Mouse (Mus musculus) heart, embryonic 10.5 days (tissue): Measurements from ENCODE around the gene Rnf43. TPM values are rescaled to one million over a fixed set of nuclear protein-coding genes. Genes with fewer than 3 reads are reported as not detected.

Experiments used
- DNase-seq: peaks from one replicate; pipeline ENCODE4 v3.0.0-alpha.2; 2017; ENCODE audit warnings: low spot score
- H3K27ac ChIP-seq: fragments of 300-500 bp; sonication (generic); 2 replicates; pipeline ENCODE4 v1.5.1; 2016; ENCODE audit warnings: mild to moderate bottlenecking
- H3K27me3 ChIP-seq: fragments of 300-500 bp; sonication (generic); 2 replicates; pipeline ENCODE4 v1.6.1; 2016; ENCODE audit warnings: mild to moderate bottlenecking; ENCODE audit not compliant: poor library complexity, insufficient read depth, severe bottlenecking
- H3K36me3 ChIP-seq: fragments of 300-500 bp; sonication (generic); 2 replicates; pipeline ENCODE4 v1.6.1; 2016; ENCODE audit warnings: mild to moderate bottlenecking, moderate library complexity
- H3K4me1 ChIP-seq: fragments of 300-500 bp; sonication (generic); 2 replicates; pipeline ENCODE4 v1.6.1; 2016; ENCODE audit warnings: mild to moderate bottlenecking
- H3K4me3 ChIP-seq: fragments of 300-500 bp; sonication (generic); 2 replicates; pipeline ENCODE4 v1.5.1; 2016; ENCODE audit warnings: mild to moderate bottlenecking, moderate library complexity
- H3K9me3 ChIP-seq: fragments of 300-500 bp; sonication (generic); 2 replicates; pipeline ENCODE4 v1.6.1; 2016; ENCODE audit warnings: mild to moderate bottlenecking, moderate library complexity
- WGBS: fragments of 180-500 bp; shearing (Covaris S2); methylation state at CpG from one replicate; pipeline ENCODE4 v1.1.7; 2016; 5-methylcytosine and 5-hydroxymethylcytosine counted together
- polyA plus RNA-seq: library from polyadenylated mRNA; unstranded; fragments of >200 nt; fragmentation: Nextera tagmentation; extraction: Ambion mirVana; gene quantifications from 2 replicates; pipeline ENCODE4 v1.2.1, GENCODE M21; 2016

Rnf43 gene
- polyA plus RNA-seq, 1 experiment from 2014 or later, result 2.3 TPM

DNA sequence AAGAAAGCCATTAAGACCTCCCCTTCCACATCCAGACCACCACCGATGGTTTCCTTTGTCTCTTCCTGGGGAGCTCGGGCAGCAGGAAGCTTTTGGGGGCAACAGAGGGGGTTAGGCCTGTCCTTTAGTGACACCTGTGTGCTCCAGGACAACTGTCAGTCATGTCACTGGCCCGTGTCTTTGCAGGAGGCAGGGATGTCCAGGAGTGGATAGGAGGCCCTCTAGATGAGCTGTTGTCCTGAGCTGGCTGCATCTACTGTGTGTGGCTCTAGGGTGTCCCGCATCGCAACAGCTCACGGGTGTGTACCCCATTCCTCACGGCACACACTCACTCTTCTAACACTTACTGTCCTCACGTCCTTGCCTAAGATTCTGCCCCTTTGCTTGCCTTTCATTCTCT is 90.7 kb downstream of the Rnf43 start:
- 72% methylated on average over 8 of the region's 8 CpGs for WGBS
- no peaks in the 10 kb centered on the region for H3K9me3 ChIP-seq
- H3K27ac ChIP-seq, result peak overlapping the region; percentile 77; the same call in 1 of the 2 replicates
- peaks cover 29% of the 10 kb centered on the region for H3K4me1 ChIP-seq
- no peak for DNase-seq
- no peaks in the 10 kb centered on the region for H3K36me3 ChIP-seq
- H3K4me3 ChIP-seq, result no peak overlapping the region
- H3K27me3 ChIP-seq, result 0 out of 2 replicates have a peak, but pooled peaks cover 3% of the 10 kb centered on the region

DNA sequence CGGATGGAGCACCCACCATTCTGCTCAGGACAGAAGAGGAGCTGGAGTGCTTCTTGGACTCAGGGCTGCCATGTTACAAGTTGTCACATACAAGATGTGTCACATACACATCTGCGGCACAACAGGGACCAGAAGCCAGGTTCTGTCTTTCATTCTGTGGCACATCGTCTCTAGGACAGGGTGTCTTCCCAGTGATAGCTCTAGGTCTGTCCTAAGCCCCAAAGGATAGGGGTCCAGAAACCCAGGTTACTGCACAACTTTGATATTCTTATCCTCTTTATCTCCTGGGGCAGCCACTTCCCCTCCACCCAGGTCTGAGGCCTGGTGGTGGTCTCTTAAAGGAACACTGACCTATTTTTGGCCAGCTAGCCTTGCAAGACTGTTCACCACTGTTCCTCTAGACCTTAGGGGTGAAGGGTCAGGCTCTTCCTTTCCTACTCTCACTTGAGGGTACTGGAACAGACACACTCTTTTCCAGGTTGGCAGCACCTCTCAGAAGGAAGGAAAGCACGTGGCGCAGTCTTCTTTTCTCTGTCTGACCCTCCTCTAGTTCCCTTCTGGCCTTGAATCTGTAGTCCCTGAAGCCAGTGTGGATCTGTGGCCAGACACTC is 91.5 kb downstream of the Rnf43 start:
- DNase-seq, result no peak
- Histone ChIP-seq H3K9me3 (no peaks in the 10 kb centered on the region), H3K36me3 (no peaks in the 10 kb centered on the region), H3K4me1 (peaks cover 24% of the 10 kb centered on the region), H3K27ac (peak overlapping the region; percentile 77), H3K27me3 (peaks cover 3% of the 10 kb centered on the region; the same call in 1 of the 2 replicates), H3K4me3 (no peak overlapping the region)
- WGBS, result 68% methylated on average over 5 of the region's 5 CpGs

DNA sequence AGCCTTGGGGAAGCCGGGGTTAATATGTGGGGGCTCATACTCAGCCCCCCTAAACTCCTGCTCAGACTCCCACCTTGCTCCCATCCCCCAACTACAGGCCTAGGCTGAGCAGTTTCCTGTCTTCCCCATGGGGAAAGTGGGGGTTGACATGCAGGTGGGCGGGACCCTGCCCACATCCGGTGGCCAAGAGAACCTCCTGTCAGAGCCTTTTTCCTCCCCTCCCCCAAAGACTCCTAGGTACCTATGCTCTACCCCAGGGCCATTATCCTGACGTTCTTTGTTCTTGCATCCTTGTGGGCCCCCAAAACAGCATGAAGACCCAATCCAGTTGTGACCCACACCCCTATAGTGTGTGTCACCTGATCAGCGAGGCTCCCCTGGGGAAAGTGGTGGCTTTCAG is 92.1 kb downstream of the Rnf43 start:
- H3K4me3 ChIP-seq, result 0 out of 2 replicates have a peak overlapping the region, but pooled peaks have one; percentile 1
- 60% methylated on average over 5 of the region's 5 CpGs for WGBS
- peaks cover 20% of the 10 kb centered on the region for H3K4me1 ChIP-seq
- H3K36me3 ChIP-seq, result no peaks in the 10 kb centered on the region
- no peak for DNase-seq
- no peaks in the 10 kb centered on the region for H3K9me3 ChIP-seq
- H3K27ac ChIP-seq, result peak overlapping the region; percentile 77
- H3K27me3 ChIP-seq, result peaks cover 4% of the 10 kb centered on the region

DNA sequence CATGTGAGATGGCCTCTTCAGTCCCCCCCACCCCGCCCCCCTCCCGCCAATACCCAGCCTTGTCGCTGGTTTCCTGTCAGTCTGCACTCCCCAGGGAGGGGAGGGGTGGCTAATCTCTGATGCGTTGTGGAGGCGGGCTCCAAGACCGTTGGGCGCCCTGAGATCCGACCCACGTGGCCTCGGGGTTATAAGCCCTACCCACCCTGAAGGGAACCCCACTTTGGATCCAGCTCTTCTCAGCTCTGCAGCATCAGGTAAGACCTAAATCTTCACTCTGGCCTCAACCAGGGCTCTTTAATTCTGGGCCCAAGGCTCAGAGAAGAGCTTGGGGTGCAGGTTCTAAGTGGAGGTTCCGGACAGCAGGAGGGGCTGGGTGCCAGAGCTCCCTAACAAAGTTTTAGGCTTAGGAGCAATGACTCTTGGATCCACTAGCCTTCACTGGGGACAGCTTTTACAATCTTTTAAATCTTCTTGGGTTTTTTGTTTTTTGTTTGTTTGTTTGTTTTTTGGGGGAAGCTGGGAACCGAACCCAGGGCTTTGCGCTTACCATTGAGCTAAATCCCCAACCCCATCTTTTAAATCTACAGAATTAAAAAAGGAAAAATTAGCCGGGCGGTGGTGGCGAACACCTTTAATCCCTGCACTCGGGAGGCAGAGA is 93.0 kb downstream of the Rnf43 start:
- Histone ChIP-seq H3K27me3 (peaks cover 12% of the 10 kb centered on the region), H3K36me3 (no peaks in the 10 kb centered on the region), H3K27ac (peak overlapping the region; percentile 77), H3K4me3 (peak overlapping the region; percentile 46), H3K4me1 (peaks cover 21% of the 10 kb centered on the region), H3K9me3 (no peaks in the 10 kb centered on the region)
- WGBS, result 59% methylated on average over 17 of the region's 17 CpGs
- peak; percentile 95 for DNase-seq

DNA sequence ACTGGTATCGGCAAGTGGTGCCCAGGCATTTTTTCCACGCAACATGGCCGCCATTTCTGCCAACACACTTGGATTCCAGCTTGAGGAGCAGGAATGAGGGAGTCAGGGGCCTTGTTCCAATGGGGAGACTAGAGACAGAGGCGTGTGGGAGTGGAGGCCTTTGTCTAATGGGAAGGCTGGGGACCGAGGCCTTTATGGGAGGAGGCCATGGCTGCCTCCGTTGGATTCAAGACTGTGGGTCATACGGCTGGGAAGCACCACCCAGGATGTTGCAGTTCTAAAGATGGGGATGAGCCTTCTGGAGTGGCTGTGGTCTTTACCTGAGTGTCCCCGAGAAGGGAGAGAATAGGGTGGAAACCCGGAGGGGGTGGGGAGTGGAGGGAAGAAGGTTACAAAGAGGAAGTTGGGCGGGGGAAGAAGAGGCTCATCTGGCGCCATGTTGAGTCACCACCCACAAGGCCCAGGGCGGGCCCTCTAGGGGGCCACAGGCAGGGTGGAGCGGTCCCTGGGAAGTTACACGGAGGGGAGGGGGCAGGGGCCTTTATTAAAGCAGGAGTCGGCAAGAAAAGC is 93.8 kb downstream of the Rnf43 start:
- DNase-seq, result no peak
- Histone ChIP-seq H3K27ac (peak overlapping the region; percentile 19), H3K36me3 (no peaks in the 10 kb centered on the region), H3K9me3 (no peaks in the 10 kb centered on the region), H3K4me3 (peak overlapping the region; percentile 46), H3K27me3 (peaks cover 21% of the 10 kb centered on the region), H3K4me1 (peaks cover 23% of the 10 kb centered on the region)
- WGBS, result 76% methylated on average over 15 of the region's 15 CpGs

DNA sequence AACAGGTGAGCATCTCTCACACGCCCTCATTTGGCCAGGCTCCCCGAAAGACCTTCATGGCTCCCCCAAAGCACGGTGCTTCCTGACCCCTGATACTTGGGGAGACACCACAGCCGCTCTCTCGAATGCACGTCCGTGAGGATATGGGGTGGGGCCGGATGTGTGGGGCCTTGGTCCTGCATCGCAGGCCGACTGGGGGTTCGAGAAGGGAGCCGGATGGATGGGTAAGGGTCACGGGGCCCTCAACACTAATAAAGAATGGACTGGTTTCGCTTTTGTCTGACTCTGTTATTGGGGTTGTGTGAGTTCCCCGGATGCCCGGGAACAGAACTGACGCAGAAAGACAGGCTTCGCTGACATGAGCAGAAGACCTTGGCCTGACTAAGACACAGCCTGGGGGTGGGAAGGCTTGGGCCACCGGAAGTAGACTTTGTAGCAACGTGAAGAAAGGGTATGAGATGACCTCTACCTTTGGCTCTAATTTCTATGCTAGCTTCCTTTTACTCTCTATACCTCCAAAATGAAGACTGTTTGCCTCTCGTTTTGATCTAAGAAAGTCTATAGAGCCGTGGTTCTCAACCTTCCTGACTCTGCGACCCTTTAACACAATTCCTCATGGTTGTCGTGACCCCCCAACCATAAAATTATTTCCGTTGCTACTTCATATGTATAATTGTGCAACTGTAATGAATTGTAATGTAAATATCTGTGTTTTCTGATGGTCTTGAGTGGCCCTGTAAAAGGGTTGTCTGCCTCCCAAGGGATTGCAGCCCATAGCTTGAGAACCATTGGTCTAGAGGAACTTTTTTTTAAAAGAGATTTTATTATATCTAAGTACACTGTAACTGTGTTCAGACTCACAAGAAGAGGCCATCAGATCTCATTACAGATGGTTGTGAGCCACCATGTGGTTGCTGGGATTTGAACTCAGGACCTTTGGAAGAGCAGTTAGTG is 94.8 kb downstream of the Rnf43 start:
- H3K4me3 ChIP-seq, result peak overlapping the region; percentile 46
- DNase-seq, result no peak

DNA sequence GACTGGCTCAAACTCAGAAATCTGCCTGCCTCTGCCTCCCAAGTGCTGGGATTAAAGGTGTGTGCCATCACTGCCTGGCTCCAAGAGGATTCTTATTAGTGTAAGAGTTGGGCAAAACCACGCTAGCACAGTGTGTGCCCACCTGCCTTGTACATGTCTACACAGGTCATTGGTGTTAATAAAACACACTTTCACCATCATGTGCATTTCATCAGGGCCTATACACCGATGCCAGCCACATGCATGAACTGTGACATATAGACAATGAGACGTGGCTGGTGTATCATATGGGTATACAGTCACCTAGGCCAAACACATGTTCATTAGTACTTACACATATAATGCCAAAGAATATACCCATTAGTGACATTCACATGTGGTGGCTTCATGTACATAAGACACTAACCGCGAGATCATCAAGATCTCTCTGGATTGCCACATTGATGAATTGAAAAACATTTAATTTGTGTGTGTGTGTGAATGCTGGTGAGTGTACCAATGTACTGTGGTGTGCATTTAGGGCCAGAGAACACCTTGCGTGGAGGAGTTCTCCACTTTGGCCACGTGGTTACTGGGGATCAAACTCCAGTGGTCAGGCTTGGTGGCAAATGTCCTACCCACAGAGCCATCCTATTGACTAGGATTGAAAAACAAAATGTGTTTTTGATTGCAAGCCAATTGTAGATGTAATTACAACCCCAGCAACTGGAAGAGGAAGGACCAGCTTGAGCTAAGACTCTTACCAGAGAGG is 95.8 kb downstream of the Rnf43 start:
- Histone ChIP-seq H3K9me3 (no peaks in the 10 kb centered on the region), H3K4me3 (no peak overlapping the region), H3K4me1 (peaks cover 18% of the 10 kb centered on the region), H3K27me3 (peaks cover 41% of the 10 kb centered on the region), H3K27ac (no peak overlapping the region), H3K36me3 (no peaks in the 10 kb centered on the region)
- 73% methylated on average over 7 of the region's 7 CpGs for WGBS
- no peak for DNase-seq

More for the DNA sequence above, 94.8 kb downstream of the Rnf43 start:
- no peaks in the 10 kb centered on the region for H3K9me3 ChIP-seq
- peaks cover 30% of the 10 kb centered on the region for H3K27me3 ChIP-seq
- H3K27ac ChIP-seq, result peak overlapping the region; percentile 19; the same call in 1 of the 2 replicates
- 80% methylated on average over 25 of the region's 25 CpGs for WGBS
- H3K36me3 ChIP-seq, result no peaks in the 10 kb centered on the region
- peaks cover 16% of the 10 kb centered on the region for H3K4me1 ChIP-seq

DNA sequence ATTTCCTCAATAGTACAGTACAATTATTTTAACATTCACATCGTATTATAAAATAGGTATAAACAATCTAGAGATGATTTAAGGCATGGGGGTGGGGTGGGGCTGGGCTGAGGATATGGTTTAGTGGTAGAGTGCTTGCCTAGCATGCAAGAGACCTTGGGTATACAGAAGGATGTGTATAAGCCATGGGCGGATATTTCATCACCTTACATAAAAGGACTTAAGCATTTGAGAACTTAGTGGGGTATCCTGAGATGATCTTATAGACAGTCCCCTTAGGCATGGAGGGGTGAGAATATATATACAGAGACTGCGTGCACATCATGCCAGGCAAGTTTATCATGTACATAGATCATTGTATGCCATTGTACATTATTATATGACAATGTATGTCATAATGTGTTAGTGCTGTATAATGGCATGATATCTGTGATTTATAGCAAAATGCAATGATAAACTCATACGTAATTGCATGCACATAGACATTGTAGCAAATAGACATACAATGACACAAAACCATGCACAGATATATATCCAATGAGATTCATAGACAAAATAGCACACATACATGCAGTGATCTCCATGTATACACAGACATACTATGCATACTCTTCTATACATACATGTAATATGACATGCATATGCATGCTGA is 96.6 kb downstream of the Rnf43 start:
- Histone ChIP-seq H3K27ac (no peak overlapping the region), H3K9me3 (no peaks in the 10 kb centered on the region), H3K36me3 (no peaks in the 10 kb centered on the region), H3K4me3 (no peak overlapping the region), H3K27me3 (peaks cover 48% of the 10 kb centered on the region), H3K4me1 (peaks cover 23% of the 10 kb centered on the region)
- 61% methylated on average over 4 of the region's 4 CpGs for WGBS
- DNase-seq, result no peak

DNA sequence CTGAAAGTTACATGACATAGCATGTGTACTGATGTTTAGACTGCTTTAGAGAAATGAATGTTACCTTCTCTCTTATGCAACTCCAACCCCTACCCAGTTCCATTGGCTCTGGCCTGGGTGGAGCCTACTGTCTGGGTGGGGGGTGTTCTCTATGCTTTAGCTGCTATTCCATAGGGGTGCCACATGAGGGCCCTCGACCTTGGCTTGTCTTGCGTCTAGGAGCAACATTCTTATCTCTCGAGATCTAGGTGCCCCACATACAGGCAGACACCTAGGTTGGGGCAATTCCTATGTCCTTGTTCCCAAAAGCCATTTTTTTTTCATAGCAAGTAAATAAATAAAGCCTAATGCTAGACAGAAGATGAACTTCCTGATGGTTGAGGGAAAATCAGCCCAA is 97.1 kb downstream of the Rnf43 start:
- Histone ChIP-seq H3K27ac (no peak overlapping the region), H3K27me3 (peaks cover 54% of the 10 kb centered on the region), H3K4me1 (peaks cover 23% of the 10 kb centered on the region), H3K4me3 (no peak overlapping the region), H3K36me3 (no peaks in the 10 kb centered on the region), H3K9me3 (no peaks in the 10 kb centered on the region)
- 7% methylated on average over 3 of the region's 3 CpGs for WGBS
- DNase-seq, result peak; percentile 77

DNA sequence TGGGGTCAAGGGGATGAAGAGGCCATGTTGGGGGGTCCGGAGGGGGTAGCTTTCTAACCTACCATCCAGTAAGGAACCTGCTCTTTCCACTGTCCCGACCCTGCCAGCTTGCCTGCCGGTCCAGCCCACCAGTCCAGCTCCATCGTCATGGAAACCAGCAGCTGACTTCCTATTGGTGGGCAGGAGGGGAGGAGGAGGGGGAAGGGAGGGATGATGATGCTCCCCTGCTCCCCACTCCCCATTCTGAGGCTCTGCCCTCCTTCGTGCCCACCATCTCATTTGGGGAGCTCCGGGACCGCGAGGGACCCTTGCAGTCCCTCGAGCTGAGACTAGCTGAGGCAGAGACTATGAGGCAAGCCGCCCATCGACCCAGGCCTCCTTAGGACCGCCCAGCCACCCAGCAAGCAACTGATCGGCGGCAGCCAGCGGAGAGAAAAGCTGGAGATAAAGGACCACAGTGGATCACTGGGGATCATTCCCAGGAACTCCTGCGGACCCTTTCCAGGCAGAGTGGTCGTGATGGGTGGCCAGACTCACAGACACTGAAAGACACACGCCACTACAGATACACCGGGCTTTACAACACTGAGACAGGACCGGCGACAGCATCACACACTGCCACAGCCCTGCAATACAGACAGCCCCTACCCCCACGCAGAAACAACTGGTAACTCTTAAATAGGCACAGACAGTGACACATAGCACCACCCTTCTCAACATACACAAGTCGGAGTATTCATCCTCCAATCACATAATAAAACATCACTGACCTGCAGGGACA is 98.0 kb downstream of the Rnf43 start, which contains the start of gene Tspoap1:
TSS of gene Tspoap1 (plus strand) at position 241 of the 781 bp plus-strand sequence.
- Histone ChIP-seq H3K27ac (no peak within 1 kb of the TSS), H3K36me3 (no peaks in the 10 kb centered on the region), H3K4me3 (no peak within 1 kb of the TSS), H3K9me3 (no peaks in the 10 kb centered on the region), H3K4me1 (peaks cover 25% of the 10 kb centered on the region), H3K27me3 (peaks cover 62% of the 10 kb centered on the region)
- DNase-seq, result no peak
- 9% methylated on average over 23 of the region's 23 CpGs for WGBS

DNA sequence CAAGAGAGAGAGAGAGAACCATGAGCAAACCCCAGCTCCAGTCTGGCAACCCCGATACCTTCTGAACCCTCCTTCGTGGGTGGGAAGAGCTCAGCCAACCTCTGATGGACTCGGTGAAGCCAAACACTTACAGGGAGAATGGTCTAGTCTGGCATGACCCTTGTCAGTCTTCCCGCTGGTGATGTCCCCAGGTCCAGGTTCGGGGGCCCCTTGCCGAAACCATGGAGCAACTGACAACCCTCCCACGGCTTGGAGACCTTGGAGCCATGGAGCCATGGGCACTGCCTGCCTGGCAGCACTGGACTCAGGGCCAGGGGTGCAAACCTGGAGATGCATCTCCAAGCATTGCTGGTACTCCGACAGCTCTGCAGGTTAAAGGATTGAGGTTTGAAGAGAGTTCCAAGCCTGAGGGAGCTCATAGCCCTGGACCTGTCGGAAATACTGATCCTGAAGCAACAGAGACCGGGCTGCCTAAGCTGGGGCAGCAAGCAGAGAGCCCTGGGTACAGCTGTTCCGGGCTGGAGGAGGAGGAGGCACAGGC is 98.7 kb downstream of the Rnf43 start:
- no peak for DNase-seq
- WGBS, result 64% methylated on average over 11 of the region's 11 CpGs
- H3K27ac ChIP-seq, result no peak overlapping the region
- peaks cover 25% of the 10 kb centered on the region for H3K4me1 ChIP-seq
- H3K4me3 ChIP-seq, result no peak overlapping the region
- no peaks in the 10 kb centered on the region for H3K9me3 ChIP-seq
- peaks cover 70% of the 10 kb centered on the region for H3K27me3 ChIP-seq
- no peaks in the 10 kb centered on the region for H3K36me3 ChIP-seq
